Mouse (Mus musculus) lung, postnatal 36 days (tissue): Measurements from ENCODE around the gene Zdhhc4.
A peak's percentile ranks its signal among the peaks of the same experiment; 100 is the strongest.

Experiments used
- DNase-seq: peaks from one replicate; pipeline ENCODE4 v3.0.0; 2022; ENCODE audit warnings: mixed read lengths

Gene Zdhhc4

DNA sequence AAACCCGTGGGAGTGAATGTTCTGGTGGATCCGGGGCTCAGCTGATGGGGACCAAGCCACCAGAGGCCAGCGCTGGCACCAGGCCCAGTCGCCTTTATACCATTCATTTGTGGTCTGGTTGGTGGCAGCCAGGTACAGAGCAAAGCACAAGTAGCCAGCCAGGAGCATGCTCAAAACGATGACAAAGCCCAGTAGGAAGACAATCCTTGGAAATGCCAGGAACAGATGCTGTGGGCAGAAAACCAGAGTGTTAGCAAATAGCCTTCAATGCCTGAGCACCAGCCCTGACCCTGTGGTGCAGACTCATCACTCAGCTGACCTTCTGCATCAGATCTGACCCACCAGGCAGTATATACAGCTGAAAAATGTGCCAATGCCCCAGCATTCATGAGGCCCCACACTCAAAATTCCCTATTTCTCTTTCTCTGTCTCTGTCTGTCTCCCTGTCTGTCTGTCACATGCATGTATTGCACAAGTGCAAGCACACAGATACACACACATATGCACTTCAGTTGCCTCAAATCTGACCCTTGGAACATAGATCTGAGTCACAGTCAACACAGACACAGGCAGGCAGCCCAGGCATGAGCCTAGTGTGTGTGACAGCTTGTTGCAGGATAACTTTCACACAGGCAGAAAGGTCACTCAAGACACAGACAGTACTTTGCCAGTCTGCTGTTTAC, 12.3 kb downstream of the Zdhhc4 start:
- no peak for DNase-seq

DNA sequence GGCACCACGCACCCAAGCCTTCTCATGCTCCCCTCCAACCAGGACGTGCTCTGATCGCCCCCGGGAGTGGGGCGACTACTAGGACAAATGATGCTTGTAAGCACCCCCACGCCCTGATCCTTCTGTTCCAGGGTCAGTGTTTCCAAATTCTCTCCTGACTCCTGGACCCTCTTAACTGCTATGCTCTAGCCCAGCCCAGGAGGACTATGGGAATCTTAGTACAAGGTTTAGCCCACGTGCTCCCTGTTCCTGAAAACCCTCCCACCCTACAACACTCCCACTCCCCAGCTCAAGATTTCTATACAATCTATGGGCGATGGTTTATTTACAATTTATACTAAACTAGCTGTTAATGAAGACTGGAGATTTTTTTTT, 13.6 kb downstream of the Zdhhc4 start:
- DNase-seq, result no peak

DNA sequence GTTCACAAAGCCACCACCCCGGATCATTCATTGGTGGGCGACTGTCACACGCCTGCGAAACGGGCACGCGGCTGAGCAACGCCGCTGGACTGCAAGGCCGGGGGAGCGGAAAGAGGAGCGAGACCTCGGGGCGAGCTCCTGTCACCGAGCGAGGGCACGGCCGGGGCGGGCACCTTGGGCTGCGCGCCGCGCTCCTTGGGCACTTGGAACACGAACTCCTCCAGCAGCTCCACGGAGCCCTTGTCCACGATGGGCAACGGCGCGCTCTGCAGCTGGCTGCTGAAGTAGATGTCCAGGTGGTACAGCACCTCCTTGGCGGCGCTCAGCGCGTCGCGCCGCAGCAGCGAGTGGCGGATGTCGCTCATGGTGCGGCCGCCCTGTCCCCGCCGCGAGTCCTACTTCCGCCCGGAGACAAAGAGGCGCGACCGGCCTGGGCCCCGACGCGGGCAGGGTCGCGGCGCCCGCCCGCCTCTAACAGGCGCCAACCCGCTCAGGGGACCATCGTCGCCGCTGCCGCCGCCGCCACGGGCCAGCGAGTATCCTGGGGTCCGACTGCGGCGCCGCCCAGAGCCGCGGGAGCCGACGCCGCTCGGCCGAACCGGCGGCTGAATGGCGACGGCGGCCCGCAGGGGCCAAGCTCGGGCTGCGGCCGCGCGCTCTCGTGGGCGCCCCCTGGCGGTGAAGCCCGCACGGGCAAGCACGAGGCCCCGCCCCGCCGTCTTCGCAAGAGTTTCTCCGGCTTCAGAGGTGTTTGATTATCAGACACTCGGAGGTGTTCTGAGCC, 14.1 kb downstream of the Zdhhc4 start, which contains the start of gene E130309D02Rik:
E130309D02Rik (minus strand) TSS at position 631 of the 784 bp plus-strand sequence.
- peak; percentile 91 for DNase-seq

DNA sequence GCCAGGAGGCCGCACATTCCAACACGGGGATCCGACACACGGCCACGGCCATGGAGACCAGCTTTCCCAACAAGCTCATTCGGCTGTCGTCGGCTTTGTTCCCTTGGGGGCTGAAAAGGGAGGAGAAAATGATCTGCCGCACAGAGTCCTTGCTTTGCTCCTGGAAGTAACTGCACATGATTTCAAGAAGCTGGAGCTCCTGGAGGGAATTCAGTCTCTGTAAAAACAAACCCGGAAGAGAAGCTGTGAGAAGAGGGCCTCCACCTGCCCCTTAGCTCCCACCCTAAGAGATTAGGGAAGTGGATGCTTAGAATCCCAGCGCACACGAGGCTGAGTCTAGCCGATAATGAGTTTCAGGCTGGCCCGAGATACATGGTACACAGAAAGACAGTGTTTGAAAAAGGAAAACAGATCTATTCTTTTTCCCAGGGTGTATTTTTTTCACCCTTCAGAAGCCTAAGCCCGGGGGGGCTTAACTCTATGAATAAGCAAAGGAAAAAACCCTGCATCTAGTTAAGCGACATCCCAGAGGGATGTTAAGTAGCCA, 14.8 kb downstream of the Zdhhc4 start:
- DNase-seq, result no peak

- DNase-seq, result peak; percentile 90
Measured at GRCm38 (mm10) chr5:143311886-143312285, 17.2 kb downstream of the Zdhhc4 start.

DNA sequence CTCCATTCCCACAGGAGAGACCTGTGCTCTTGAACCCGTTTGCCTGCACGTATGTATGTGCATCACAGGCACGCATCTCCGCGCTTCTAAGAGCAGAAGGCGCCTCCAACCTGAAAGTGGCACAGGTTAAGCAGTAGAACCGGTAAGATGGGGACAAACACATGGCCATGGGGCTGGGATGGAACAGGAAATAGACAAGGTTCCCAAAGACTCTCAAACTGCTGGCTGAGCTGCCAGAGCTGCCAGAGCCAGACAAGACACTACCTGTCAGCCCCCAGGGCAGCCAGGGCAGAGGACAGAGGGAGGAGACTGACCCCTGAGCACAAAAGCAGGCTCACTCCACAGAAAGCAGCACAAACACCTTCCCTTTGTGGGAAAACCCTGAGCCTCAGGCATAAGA, 19.1 kb downstream of the Zdhhc4 start:
- no peak for DNase-seq

DNA sequence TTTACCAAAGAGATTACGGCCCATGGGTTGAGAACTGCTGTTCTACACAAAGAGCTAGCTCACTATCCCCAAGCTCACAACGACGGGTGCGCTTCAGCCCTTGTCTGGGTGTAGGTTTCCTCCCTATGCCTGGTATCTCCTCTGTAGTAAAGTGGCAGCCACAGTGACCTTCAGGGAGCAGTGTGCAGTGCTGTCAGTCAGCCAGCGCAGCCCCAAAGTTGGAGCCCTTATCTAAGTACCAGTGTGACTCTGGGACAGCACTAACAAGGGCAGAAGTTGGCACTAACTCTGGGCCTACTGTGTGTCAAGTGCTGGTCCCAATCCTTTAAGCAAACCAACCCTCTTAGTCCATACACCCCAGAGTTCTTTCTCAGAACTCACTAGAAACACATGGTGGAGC, 20.2 kb downstream of the Zdhhc4 start:
- DNase-seq, result no peak

- no peak for DNase-seq
Measured at GRCm38 (mm10) chr5:143304251-143304650, 24.8 kb downstream of the Zdhhc4 start.

DNA sequence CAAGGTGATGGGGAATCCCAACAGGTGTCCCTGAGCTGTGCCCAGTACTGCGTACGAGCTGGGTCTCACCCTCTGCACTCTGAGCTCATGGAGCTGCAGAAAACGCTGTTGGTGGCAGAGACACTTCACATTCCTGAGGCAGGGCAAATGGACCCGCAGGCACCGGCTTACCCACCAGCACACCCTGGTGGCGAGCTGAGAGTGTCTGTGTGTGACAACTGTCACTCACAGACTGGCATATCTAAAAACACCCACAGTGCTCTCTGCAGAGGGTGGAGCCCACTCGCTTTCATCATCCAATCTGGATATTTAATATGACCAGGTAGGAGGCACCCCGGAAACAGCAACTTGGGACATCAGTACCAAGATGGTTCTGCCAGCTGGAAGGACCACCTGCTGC, 27.8 kb downstream of the Zdhhc4 start:
- DNase-seq, result peak; percentile 20

DNA sequence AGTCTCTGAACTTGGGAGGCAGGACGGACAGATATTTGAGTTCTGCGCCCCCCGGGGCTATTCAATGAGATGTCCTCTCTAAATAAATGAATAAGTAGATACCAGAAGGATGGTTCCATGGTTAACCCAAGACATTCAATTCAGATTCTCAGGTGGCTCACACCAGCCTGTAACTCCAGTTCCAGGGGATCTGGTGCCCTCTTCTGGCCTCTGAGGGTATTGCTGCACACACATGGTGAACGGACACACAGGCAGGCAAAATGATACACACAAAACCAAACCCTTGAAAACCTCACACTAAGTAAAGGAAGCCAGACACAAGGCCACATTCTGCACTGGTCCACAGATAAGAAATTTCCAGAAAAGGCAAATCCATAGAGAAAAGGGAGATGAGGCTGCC, 29.4 kb downstream of the Zdhhc4 start:
- peak; percentile 64 for DNase-seq

DNA sequence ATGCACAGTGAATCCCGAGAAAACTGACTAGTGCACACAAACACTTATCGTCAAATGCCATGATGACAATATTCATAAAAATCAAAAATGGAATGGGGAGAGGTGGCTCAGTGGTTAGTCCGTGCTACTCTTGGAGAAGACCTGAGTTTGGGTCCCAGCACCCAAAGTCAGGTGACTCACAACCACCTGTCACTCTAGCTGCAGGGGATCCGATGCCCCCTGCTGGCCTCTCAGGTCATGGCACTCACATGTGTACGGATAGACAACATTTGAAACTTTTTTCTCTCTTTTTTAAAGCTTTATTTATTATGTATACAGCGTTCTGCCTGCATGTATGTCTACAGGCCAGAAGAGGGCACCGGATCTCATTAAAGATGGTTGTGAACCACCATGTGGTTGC, 30.7 kb downstream of the Zdhhc4 start:
- no peak for DNase-seq

DNA sequence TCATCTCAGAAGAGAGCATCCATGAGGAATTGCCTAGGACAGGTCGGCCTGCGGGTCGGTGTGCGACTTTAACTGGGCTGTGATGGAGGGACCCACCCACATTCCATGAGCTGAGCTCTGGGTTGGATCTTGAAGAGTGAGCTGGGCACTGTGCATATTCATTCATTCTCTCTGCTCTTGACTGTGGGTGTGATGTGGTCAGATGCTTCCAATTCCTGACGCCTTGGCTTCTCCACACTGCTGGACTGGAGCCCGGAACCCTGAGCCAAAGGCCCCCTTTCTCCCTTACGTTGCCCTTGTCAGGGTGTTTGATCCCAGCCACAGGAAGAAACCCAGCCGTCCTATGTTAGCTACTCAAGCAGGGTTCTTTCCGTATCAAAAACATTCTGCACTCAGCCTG, 31.1 kb downstream of the Zdhhc4 start:
- DNase-seq, result peak; percentile 5

DNA sequence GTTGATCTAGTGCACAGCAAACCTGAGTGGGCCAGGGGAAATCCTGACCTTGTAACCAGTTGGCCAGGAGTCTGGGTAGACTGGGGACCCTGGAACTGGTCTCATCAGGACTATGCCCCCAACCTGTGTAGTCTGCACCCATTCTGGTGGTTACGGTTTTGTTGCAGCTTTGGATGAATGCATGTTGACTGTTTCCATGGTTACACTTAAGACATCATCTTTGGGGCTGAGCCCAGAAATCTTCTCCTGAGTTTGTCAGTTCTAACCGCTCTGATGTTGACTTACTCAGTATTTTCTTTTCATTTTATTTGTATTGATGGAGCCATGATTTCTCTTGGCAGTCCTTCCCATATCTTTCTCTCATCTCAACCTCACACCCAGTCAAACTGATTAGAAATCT, 33.7 kb downstream of the Zdhhc4 start:
- no peak for DNase-seq

DNA sequence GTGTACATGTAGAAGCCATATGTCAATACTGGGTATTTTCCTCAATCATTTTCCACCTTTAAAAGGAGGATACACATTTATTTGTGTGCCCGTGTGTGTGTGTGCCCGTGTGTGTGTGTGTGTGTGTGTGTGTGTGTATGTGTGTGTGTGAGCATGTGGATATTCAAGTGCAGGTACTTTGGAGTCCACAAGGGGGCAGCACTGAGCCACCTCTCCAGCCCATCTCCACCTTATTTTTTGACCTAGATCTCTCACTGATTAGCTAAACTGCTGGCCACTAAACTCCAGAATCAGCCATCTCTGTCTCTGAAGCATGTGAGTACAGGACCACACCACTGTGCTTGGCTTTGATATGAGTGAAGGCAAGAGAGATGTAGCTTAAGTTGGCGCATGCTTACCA, 34.2 kb downstream of the Zdhhc4 start:
- DNase-seq, result no peak

DNA sequence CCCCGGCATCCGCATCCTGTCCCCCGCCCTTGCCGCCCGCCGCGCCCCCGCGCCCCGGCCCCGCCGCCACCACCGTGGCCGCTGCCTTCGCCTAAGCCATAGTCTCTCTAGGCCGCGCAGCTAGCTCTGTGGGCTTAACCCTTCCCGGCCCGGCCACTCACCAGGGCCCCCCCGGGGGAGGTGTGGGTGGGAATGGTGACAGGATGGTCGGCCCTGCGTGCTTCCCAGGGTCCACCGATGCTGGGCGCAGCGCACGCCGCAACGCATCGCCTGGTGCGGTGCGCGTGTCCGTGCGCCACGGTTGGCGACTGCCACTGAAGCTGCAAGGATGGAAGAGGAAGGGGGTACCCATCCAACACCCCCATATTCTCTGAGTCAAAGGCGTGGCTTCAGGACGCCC, 35.7 kb downstream of the Zdhhc4 start, which contains the start of gene Zfp853:
Zfp853 (minus strand) TSS at position 220 of the 400 bp plus-strand sequence.
- no peak for DNase-seq

DNA sequence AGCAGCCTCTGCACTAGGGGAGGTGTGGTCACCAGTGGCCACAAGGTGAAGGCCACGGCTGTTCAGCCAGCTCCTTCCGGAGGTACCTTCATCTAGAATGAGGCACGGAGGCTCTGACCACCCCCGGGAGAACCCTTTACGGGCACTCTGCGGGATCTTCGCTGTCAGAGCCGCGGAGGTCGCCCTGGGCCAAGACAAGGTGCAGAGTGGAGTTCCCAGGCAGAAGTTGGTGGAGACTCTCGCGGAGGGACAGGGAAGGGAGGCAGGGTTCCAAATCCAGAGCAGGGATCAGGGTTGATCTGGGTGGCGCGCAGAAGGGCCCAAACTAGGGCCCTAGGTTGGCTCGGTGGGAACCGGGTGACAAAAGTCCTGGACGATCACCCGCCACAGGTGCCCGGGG, 36.2 kb downstream of the Zdhhc4 start:
- no peak for DNase-seq

DNA sequence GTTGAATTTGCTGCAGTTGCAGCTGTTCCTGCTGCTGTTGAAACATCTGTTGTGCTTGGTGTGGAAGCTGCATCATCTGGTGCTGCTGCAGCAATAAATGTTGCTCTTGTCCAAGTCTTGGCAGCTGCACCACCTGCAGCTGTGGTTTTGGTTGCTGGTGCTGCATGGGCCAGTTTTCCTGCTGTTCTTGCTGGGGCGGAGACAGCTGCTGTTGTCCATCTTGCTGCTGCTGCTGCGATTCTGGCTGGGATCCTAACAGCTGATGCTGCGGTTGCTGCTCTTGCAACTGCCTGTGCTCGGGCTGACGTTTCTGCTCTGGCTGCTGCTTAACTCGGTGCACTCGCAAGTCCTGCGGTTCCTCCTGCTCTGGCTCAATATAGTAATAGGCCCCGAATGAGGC, 39.8 kb downstream of the Zdhhc4 start:
- DNase-seq, result no peak

GRCm38 (mm10) chr5:143288378-143288911, 40.6 kb downstream of the Zdhhc4 start:
- DNase-seq, result no peak

DNA sequence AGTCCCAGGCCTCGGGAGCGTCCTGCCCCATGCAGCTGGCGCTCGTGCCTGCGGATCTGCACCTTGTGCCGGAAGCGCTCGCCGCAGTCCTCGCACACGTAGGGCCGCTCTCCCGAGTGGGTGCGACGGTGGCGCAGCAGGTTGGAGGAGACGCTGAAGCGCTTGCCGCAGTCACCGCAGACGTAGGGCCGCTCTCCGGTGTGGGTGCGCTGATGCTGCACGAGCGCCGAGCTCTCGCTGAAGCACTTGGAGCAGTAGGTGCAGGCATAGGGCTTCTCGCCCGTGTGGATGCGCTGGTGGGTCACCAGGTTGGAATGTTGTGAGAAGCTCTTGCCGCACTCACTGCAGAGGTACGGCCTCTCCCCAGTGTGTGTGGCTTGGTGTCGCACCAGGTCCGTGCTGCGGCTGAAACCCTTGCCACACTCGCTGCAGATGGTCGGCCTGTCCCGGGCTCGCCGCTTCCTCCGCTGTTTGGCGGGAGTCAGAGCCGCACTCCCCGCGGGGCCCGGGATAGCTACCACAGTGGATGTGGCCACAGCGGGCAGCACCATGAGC, 41.2 kb downstream of the Zdhhc4 start:
- DNase-seq, result no peak

GRCm38 (mm10) chr5:143284762-143285161, 44.3 kb downstream of the Zdhhc4 start:
- DNase-seq, result no peak

DNA sequence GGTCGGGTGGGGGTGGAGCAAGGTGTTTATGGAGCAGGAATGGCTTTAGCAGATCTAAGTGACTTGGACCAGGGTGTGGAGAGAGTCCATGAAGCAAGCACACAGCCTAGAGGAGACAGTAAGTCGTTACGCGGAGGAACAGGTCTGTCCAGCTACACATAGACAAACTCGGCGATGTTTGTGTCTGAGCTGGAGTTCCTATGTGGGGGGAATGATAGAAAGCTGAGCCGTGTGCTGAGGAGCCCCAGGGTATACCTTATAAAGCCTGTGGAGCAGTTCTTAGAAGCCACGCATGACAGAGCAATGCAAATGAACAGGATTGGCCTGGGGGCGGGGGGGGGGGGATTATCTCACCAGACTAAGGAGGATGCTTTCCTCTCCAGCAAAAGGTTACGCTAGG, 49.8 kb downstream of the Zdhhc4 start:
- no peak for DNase-seq

DNA sequence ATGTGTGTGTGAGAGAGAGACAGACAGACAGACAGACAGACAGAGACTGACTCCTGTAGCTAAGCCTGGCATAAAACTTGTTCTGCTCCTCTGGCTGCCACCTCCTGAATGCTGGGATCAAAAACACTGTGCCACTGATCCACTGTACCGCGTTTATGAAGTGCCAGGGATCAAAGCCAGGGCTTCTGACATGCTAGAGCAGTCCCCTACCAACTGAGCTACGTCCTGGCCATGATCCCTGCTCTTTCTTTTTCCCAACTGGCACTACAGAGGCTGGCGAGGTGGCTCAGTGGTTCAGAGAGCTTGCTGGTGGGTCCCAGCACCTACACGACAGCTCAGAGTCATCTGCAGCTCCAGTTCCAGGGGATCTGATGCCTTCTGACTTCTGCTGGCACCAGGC, 53.3 kb downstream of the Zdhhc4 start:
- no peak for DNase-seq

- DNase-seq, result no peak
Measured at GRCm38 (mm10) chr5:143272540-143273330, 56.3 kb downstream of the Zdhhc4 start.
